Mouse (Mus musculus) B cell, adult 2 months (primary cell): ENCODE data around the gene Olfr1262.

Experiments
- DNase-seq, 2 experiments: peaks; one replicate each; pipeline ENCODE4 v3.0.0; 2022

Gene Olfr1262

DNA sequence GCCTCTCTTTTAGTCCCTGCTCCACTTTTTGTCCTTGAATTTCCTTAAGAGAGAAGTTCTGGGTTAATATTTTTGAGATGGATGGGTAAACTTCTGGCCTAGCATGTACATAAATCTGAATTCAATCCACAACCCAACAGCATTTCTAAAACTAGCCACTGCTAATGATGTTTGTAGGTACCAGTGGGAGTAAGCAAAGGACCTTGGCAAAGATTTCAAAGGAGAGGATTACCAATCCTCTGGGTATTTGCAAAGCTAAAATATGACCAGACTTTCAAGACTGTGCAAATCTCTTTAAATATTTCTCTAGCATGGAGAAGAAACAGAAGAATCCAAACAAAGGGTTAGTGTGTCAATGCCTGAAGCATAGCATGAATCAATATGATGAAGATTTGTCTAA is at the start of gene Olfr1262:
TSS of gene Olfr1262 (plus strand) at position 301 of the 400 bp plus-strand sequence.
- no peak for DNase-seq

DNA sequence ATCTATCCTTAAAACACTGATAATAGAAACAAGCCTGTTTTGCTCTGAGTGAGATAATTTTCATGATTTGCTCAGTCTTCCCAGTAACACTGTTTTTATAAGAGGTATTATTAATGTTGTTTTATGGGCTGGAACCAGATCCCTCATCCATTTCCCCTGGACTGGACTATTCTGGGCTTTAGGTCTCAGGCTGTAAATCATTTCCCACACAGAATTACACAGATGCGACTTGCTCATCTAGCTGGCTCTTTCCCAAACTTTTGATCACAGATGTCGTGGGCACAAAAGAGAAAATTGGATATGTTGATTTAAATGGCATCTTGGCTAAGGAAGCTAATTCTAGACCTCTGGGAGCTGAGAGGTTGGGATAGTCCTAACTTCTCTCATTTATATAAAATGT is 25.8 kb upstream of the Olfr1262 start, which contains the start of gene Olfr1260:
TSS of gene Olfr1260 (plus strand) at position 157 of the 400 bp plus-strand sequence.
- no peak for DNase-seq

GRCm38 (mm10) chr2:89977709-89978108 is 22.2 kb upstream of the Olfr1262 start:
- no peak for DNase-seq

- DNase-seq = no peak
Observed at GRCm38 (mm10) chr2:89990921-89991320, 9.0 kb upstream of the Olfr1262 start, which contains the start of gene Olfr1261. Gene Olfr1261 (plus strand): TSS chr2:89991221.

- no peak for DNase-seq
Observed at GRCm38 (mm10) chr2:90011831-90012230, 11.9 kb downstream of the Olfr1262 start, which contains the start of gene Olfr1263. Gene Olfr1263 (plus strand): TSS chr2:90012131.

GRCm38 (mm10) chr2:90025477-90025876 is 25.5 kb downstream of the Olfr1262 start, which contains the start of gene Olfr1264:
Gene Olfr1264 (minus strand): TSS chr2:90025577.
- no peak for DNase-seq

GRCm38 (mm10) chr2:90035037-90035436 is 35.1 kb downstream of the Olfr1262 start, which contains the start of gene Olfr1265:
Gene Olfr1265 (plus strand): TSS chr2:90035337.
- no peak for DNase-seq
